Mouse (Mus musculus) frontal cortex, postnatal 25 days (tissue): ENCODE data around the gene Man2c1.

ENCODE experiments used
- DNase-seq, 2 experiments: peaks; one replicate each; pipeline ENCODE4 v3.0.0; 2022; ENCODE audit warnings: low spot score in 2 of 2

Gene Man2c1

GRCm38 (mm10) chr9:57157499-57157898, 27.0 kb downstream of the Man2c1 start:
- DNase-seq = no peak

- DNase-seq = peak; percentile 74 to 85
Observed at GRCm38 (mm10) chr9:57158013-57158470, 27.6 kb downstream of the Man2c1 start, which contains the start of gene Commd4. Gene Commd4 (minus strand): TSS chr9:57158331.

GRCm38 (mm10) chr9:57158506-57158905, 28.0 kb downstream of the Man2c1 start:
- DNase-seq = no peak

- no peak for DNase-seq
Observed at GRCm38 (mm10) chr9:57162496-57162895, 32.0 kb downstream of the Man2c1 start.

GRCm38 (mm10) chr9:57163137-57163536, 32.6 kb downstream of the Man2c1 start:
- DNase-seq = no peak

- DNase-seq = no peak
Observed at GRCm38 (mm10) chr9:57166173-57166572, 35.7 kb downstream of the Man2c1 start.

- no peak for DNase-seq
Observed at GRCm38 (mm10) chr9:57168411-57168810, 37.9 kb downstream of the Man2c1 start.
